ENCODE assay signal across 23 mouse cellular contexts in genomic region chr1:131672361-131672760, GRCm38 (mm10). TPM values are rescaled to one million over a fixed set of nuclear protein-coding genes. Genes with fewer than 3 reads are reported as not detected.
A peak's percentile ranks its signal among the peaks of the same experiment; 100 is the strongest.
DNase-seq lines count a peak whose midpoint lies in the region; ATAC-seq and TF ChIP-seq lines count a peak whose summit lies in the region.
"Had no signal": no experiment of that assay in that cellular context is flagged by ENCODE, and none has a peak within 500 bp of the region (broad histone marks: within the 10 kb centered on the region; RNA-seq: fewer than 3 reads in every experiment).

No protein-coding gene starts in this region.

- no peak for TF ChIP-seq POLR2A in thymus, adult 2 months (IDR thresholded peaks at IDR 0.05; ENCODE audit: control insufficient read depth, extremely low read depth, insufficient read depth, low read length, poor library complexity)

- H3K4me1 ChIP-seq in thymus, adult 2 months (replicated peaks; ENCODE audit: control insufficient read depth, insufficient read depth, low read length) = peaks cover 7% of the 10 kb centered on the region
- H3K4me1 ChIP-seq: forebrain, embryonic 10.5 days; liver, embryonic 13.5 days; lung, embryonic 15.5 days had no signal

- WGBS in thymus, adult 2 months = 6% methylated on average over 7 of the region's 7 CpGs

- H3K36me3 ChIP-seq in thymus, adult 2 months (ENCODE audit: control insufficient read depth, insufficient read depth, low read length) = no peaks in the 10 kb centered on the region
- H3K36me3 ChIP-seq: forebrain, embryonic 10.5 days; limb, embryonic 12.5 days; liver, embryonic 13.5 days; lung, embryonic 15.5 days had no signal

- H3K27me3 ChIP-seq in thymus, adult 2 months (ENCODE audit: control insufficient read depth, insufficient read depth, low read length) = no peaks in the 10 kb centered on the region
- H3K27me3 ChIP-seq: limb, embryonic 12.5 days; liver, embryonic 13.5 days; lung, embryonic 15.5 days had no signal

- peak; percentile 18 for DNase-seq in thymus, adult 2 months
- DNase-seq in thymus, postnatal 4 days = no peak
- DNase-seq in gastrocnemius, postnatal 4 days (ENCODE audit: low spot score in 2 of 2) = no peak
- DNase-seq in layer of hippocampus, adult 18-20 months (ENCODE audit: low spot score in 2 of 2) = no peak
- no peak for DNase-seq in right cerebral cortex, adult 18-20 months
- DNase-seq: adrenal gland, postnatal 36 days; cerebellum, adult 18-20 months; cerebellum, postnatal 36 days; heart, adult 18-20 months; heart, postnatal 36 days; liver, embryonic 13.5 days; midbrain, embryonic 14.5 days; retina, postnatal 1 day had no signal

- H3K4me3 ChIP-seq in thymus, adult 2 months (ENCODE audit: control insufficient read depth, insufficient read depth, low read length) = no peak overlapping the region
- H3K4me3 ChIP-seq: forebrain, embryonic 10.5 days; limb, embryonic 12.5 days; liver, embryonic 13.5 days; lung, embryonic 15.5 days had no signal

- no peak overlapping the region for H3K27ac ChIP-seq in thymus, adult 2 months (ENCODE audit: control insufficient read depth, insufficient read depth, low read length)
- H3K27ac ChIP-seq: forebrain, embryonic 10.5 days; hindbrain, postnatal 0 days; kidney, postnatal 0 days; limb, embryonic 12.5 days; liver, embryonic 13.5 days; lung, embryonic 15.5 days had no signal

- no peak for TF ChIP-seq CTCF in thymus, adult 2 months (IDR thresholded peaks at IDR 0.05; ENCODE audit: borderline replicate concordance, control insufficient read depth, extremely low read depth, insufficient read depth, low read length, poor library complexity)

- ATAC-seq in common myeloid progenitor, adult 5-6 weeks (replicated peaks; ENCODE audit: low read depth, poor library complexity, severe bottlenecking) = peak; percentile 89
- peak; percentile 85 for ATAC-seq in neutrophil, adult 5-6 weeks (ENCODE audit: extremely low read depth, insufficient number of reproducible peaks, low FRiP score, poor library complexity, severe bottlenecking)
- ATAC-seq: hindbrain, postnatal 0 days; intestine, postnatal 0 days had no signal

RNA-seq across cellular contexts. Expression of gene Rab7b, which starts 16.1 kb away (rescaled TPM):
- polyA plus RNA-seq in thymus, adult 2 months (2012; rRNA removed) = 4.7 and 8.0 TPM in 2 replicates
- total RNA-seq in common myeloid progenitor, adult 5-6 weeks (2017) = 10.5 and 11.4 TPM in 2 replicates
- 0.86 and 1.0 TPM in 2 replicates for total RNA-seq in neutrophil, adult 5-6 weeks (2017)
- total RNA-seq in gastrocnemius, postnatal 4 days (2021) = 10 to 100 TPM; 13.2 to 13.3 TPM
- total RNA-seq in layer of hippocampus, adult 18-20 months (2021) = under 1 TPM; 0.76 to 0.77 TPM

RNA-seq across cellular contexts. Expression of gene Ctse, which starts 34.3 kb away (rescaled TPM):
- 6.4 and 6.8 TPM in 2 replicates for polyA plus RNA-seq in thymus, adult 2 months (2012; rRNA removed)
- total RNA-seq in common myeloid progenitor, adult 5-6 weeks (2017) = 56.9 and 66.7 TPM in 2 replicates
- total RNA-seq in neutrophil, adult 5-6 weeks (2017) = 26.8 and 35.0 TPM in 2 replicates
- 1 to 10 TPM; 1.4 to 2.1 TPM for total RNA-seq in gastrocnemius, postnatal 4 days (2021)
- total RNA-seq in layer of hippocampus, adult 18-20 months (2021) = under 1 TPM in 1 of 2 experiments, not detected in 1; 0.17 TPM
- total RNA-seq: hindbrain, postnatal 0 days; layer of hippocampus, postnatal 25 days had no signal
- polyA plus RNA-seq: forebrain, embryonic 10.5 days; heart, embryonic 14.5 days; hindbrain, postnatal 0 days; midbrain, embryonic 14.5 days had no signal
